Mouse (Mus musculus) spleen, adult 2 months (tissue): ENCODE measurements around the gene Plxnb1.

Source experiments
- CTCF ChIP-seq: fragments of 200-500 bp; IDR thresholded peaks from 2 replicates; pipeline ENCODE4 v1.5.1; 2011; ENCODE audit warnings: mild to moderate bottlenecking, inconsistent platforms; ENCODE audit not compliant: insufficient read depth, insufficient read length, insufficient replicate concordance; ENCODE audit errors: extremely low read depth
- POLR2A ChIP-seq: fragments of 200-500 bp; IDR thresholded peaks from 2 replicates; pipeline ENCODE4 v1.6.1; 2011; ENCODE audit warnings: low read depth, low read length, inconsistent platforms

DNA sequence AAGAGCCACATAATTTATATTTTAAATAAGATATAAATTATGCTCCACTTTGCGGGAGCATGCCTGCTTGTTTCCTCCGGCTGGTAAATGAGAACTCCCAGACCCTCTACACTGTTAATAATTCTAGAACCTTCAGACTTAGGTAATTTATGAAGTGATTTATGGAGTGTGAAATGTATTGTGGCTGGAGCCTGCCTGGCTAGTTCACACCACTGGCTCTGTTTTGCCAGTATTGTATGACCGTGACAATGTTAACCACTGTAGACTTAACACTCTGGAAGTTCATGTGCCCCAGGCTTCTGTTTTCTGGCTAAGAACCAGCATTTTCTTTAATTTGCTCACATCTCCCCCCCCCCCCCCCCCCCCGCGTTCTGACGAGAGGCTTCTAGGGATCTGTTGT, 12.2 kb downstream of the Plxnb1 start:
- TF ChIP-seq POLR2A: no peak
- TF ChIP-seq CTCF: no peak
